Mouse (Mus musculus): ENCODE data around the gene Zglp1. TPM values are rescaled to one million over a fixed set of nuclear protein-coding genes. Genes with fewer than 3 reads are reported as not detected.

The Zglp1 gene
- polyA plus RNA-seq, 1 experiment from 2014 or later = 0.45 TPM

GRCm38 (mm10) chr9:21015571-21016130 lies 51.2 kb downstream of the Zglp1 start, which contains the start of gene Icam1:
Icam1 (plus strand) TSS chr9:21015985.
- Histone ChIP-seq H3K27me3 (ENCODE audit: control insufficient read depth, insufficient read depth, low read length) (peaks cover 36% of the 10 kb centered on the region), H3K36me3 (ENCODE audit: control insufficient read depth, insufficient read depth, low read length) (no peaks in the 10 kb centered on the region), H3K9me3 (ENCODE audit: control insufficient read depth, low read length) (no peaks in the 10 kb centered on the region), H3K27ac (ENCODE audit: low read depth, low read length) (no peak within 1 kb of the TSS), H3K4me3 (ENCODE audit: low read depth, low read length) (peak within 1 kb of the TSS; percentile 19; the same call in 1 of the 2 replicates), H3K4me1 (replicated peaks; ENCODE audit: control insufficient read depth, insufficient read depth, low read length) (no peaks in the 10 kb centered on the region), H3K4me2 (replicated peaks; ENCODE audit: low read depth, low read length) (peak within 1 kb of the TSS; percentile 32), H3K9ac (ENCODE audit: low read depth, low read length) (no peak within 1 kb of the TSS)
- peak; percentile 40 for DNase-seq (ENCODE audit: low spot score)
- WGBS = 2% methylated on average over 30 of the region's 30 CpGs
- ATAC-seq (ENCODE audit: low FRiP score) = no peak

DNA sequence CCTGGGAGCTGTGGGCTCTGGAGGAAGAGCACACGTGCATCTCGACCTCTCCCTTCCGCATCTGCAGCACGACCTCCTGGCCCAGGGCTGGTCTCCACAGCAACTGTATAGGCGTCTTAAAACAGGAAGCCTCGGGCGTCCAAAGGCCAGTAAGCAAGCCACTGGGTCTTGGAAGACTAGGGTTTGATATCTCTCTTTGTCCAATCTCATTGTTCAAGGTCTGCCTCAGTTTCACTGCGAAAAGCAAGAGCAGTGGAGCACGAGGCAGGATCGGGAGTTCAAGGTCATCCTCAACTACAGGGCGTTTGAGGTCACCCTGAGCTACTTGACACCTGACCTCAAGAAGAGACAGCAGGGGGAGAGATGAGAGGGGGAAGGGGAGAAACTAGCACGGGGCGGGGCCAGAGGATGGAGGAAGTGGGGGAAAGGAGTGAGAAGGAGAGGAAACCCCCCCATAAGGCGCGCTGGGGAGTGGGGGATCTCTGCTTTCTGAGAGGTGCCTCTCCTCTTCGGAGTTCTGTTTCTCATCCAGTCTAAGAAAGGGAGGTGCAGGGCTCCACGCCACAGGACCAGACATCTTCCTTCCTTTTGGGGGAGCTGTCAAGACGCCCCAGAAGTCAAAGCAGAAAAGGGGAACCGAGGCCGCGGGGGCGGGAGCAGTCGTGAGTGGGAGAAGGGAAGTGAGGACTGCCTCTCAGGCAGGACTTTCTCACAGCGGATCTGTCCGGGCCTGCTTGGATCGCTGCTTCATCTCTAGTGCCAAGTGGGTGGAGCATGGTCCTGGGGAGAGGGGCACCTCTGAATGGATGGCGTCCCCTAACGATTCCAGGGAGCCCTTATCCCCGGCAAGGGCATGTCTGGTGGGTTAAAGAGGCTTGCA lies 52.0 kb downstream of the Zglp1 start:
- Histone ChIP-seq H3K4me3 (ENCODE audit: low read depth, low read length) (no peak overlapping the region), H3K36me3 (ENCODE audit: control insufficient read depth, insufficient read depth, low read length) (no peaks in the 10 kb centered on the region), H3K4me1 (replicated peaks; ENCODE audit: control insufficient read depth, insufficient read depth, low read length) (no peaks in the 10 kb centered on the region), H3K4me2 (replicated peaks; ENCODE audit: low read depth, low read length) (peak overlapping the region; percentile 17; the same call in 1 of the 2 replicates), H3K9ac (ENCODE audit: low read depth, low read length) (no peak overlapping the region), H3K9me3 (ENCODE audit: control insufficient read depth, low read length) (no peaks in the 10 kb centered on the region), H3K27me3 (ENCODE audit: control insufficient read depth, insufficient read depth, low read length) (peaks cover 36% of the 10 kb centered on the region), H3K27ac (ENCODE audit: low read depth, low read length) (no peak overlapping the region)
- ATAC-seq (ENCODE audit: low FRiP score) = no peak
- 3% methylated on average over 29 of the region's 29 CpGs for WGBS
- peak; percentile 31 for DNase-seq (ENCODE audit: low spot score)

MicroRNAs encoded within 50 kb of the gene (microRNA counts, 519-probe panel; counts per million panel counts)
- microRNA mmu-miR-1900 = not detected

Other genes with a start within 250 kb of the Zglp1 start
- gene Rdh8, start 248.6 kb downstream of the Zglp1 start, polyA plus RNA-seq (2014; fragmentation: Nextera tagmentation; extraction: Ambion mirVana) = not detected in 2 replicates
- gene A230050P20Rik, start 198.5 kb downstream of the Zglp1 start, polyA plus RNA-seq (2014; fragmentation: Nextera tagmentation; extraction: Ambion mirVana) = 0.59 and 0.97 TPM in 2 replicates
- gene Angptl6, start 187.4 kb downstream of the Zglp1 start, polyA plus RNA-seq (2014; fragmentation: Nextera tagmentation; extraction: Ambion mirVana) = 4.3 and 4.9 TPM in 2 replicates
- gene Ppan, start 178.9 kb downstream of the Zglp1 start, polyA plus RNA-seq (2014; fragmentation: Nextera tagmentation; extraction: Ambion mirVana) = 55.9 and 57.8 TPM in 2 replicates
- gene Eif3g, start 168.5 kb downstream of the Zglp1 start, polyA plus RNA-seq (2014; fragmentation: Nextera tagmentation; extraction: Ambion mirVana) = 342 and 364 TPM in 2 replicates
- gene Dnmt1, start 107.2 kb downstream of the Zglp1 start, polyA plus RNA-seq (2014; fragmentation: Nextera tagmentation; extraction: Ambion mirVana) = 65.6 and 82.9 TPM in 2 replicates
- gene S1pr2, start 90.3 kb downstream of the Zglp1 start, polyA plus RNA-seq (2014; fragmentation: Nextera tagmentation; extraction: Ambion mirVana) = 23.4 TPM in 2 replicates
- gene Mrpl4, start 64.4 kb downstream of the Zglp1 start, polyA plus RNA-seq (2014; fragmentation: Nextera tagmentation; extraction: Ambion mirVana) = 120 and 132 TPM in 2 replicates
- 4.3 and 4.5 TPM in 2 replicates for gene Icam1, start 51.1 kb downstream of the Zglp1 start, polyA plus RNA-seq (2014; fragmentation: Nextera tagmentation; extraction: Ambion mirVana)
- gene Icam4, start 37.7 kb downstream of the Zglp1 start, polyA plus RNA-seq (2014; fragmentation: Nextera tagmentation; extraction: Ambion mirVana) = 5.4 and 5.7 TPM in 2 replicates
- gene Icam5, start 35.0 kb downstream of the Zglp1 start, polyA plus RNA-seq (2014; fragmentation: Nextera tagmentation; extraction: Ambion mirVana) = 0.24 TPM in 1 of 2 replicates, not detected in the other
- gene Gm49373, start 6.0 kb upstream of the Zglp1 start, polyA plus RNA-seq (2014; fragmentation: Nextera tagmentation; extraction: Ambion mirVana) = 0.40 and 1.0 TPM in 2 replicates
- 46.1 and 53.2 TPM in 2 replicates for gene Fdx1l, start 6.5 kb upstream of the Zglp1 start, polyA plus RNA-seq (2014; fragmentation: Nextera tagmentation; extraction: Ambion mirVana)
- gene Gm38431, start 24.9 kb upstream of the Zglp1 start, polyA plus RNA-seq (2014; fragmentation: Nextera tagmentation; extraction: Ambion mirVana) = 2.0 and 2.3 TPM in 2 replicates
- 60.2 and 60.7 TPM in 2 replicates for gene Raver1, start 24.9 kb upstream of the Zglp1 start, polyA plus RNA-seq (2014; fragmentation: Nextera tagmentation; extraction: Ambion mirVana)
- gene Tyk2, start 64.2 kb upstream of the Zglp1 start, polyA plus RNA-seq (2014; fragmentation: Nextera tagmentation; extraction: Ambion mirVana) = 6.9 and 8.0 TPM in 2 replicates
- gene Cdc37, start 82.9 kb upstream of the Zglp1 start, polyA plus RNA-seq (2014; fragmentation: Nextera tagmentation; extraction: Ambion mirVana) = 306 and 307 TPM in 2 replicates
- 5.2 and 5.7 TPM in 2 replicates for gene Pde4a, start 98.6 kb upstream of the Zglp1 start, polyA plus RNA-seq (2014; fragmentation: Nextera tagmentation; extraction: Ambion mirVana)
- 23.6 and 23.7 TPM in 2 replicates for gene Keap1, start 172.3 kb upstream of the Zglp1 start, polyA plus RNA-seq (2014; fragmentation: Nextera tagmentation; extraction: Ambion mirVana)
- gene S1pr5, start 181.3 kb upstream of the Zglp1 start, polyA plus RNA-seq (2014; fragmentation: Nextera tagmentation; extraction: Ambion mirVana) = 0.59 and 0.73 TPM in 2 replicates
- gene Atg4d, start 198.2 kb upstream of the Zglp1 start, polyA plus RNA-seq (2014; fragmentation: Nextera tagmentation; extraction: Ambion mirVana) = 45.3 and 50.6 TPM in 2 replicates
- 13.5 and 15.9 TPM in 2 replicates for gene Kri1, start 220.9 kb upstream of the Zglp1 start, polyA plus RNA-seq (2014; fragmentation: Nextera tagmentation; extraction: Ambion mirVana)
- gene Cdkn2d, start 224.3 kb upstream of the Zglp1 start, polyA plus RNA-seq (2014; fragmentation: Nextera tagmentation; extraction: Ambion mirVana) = 80.3 and 83.2 TPM in 2 replicates
- gene Ap1m2, start 245.2 kb upstream of the Zglp1 start, polyA plus RNA-seq (2014; fragmentation: Nextera tagmentation; extraction: Ambion mirVana) = 3.4 and 5.0 TPM in 2 replicates

Measured in hindbrain, embryonic 11.5 days (tissue).